Mouse (Mus musculus) heart, adult 2 months (tissue): ENCODE results near the gene Acox2.

Experiments used
- CTCF ChIP-seq: fragments of 200-600 bp; IDR thresholded peaks from 2 replicates; pipeline ENCODE4 v1.8.1; 2022; ENCODE audit warnings: antibody characterized with exemption, mild to moderate bottlenecking, moderate library complexity
- EP300 ChIP-seq: fragments of 200-500 bp; IDR thresholded peaks from 2 replicates; pipeline ENCODE4 v1.6.1; 2011; ENCODE audit warnings: low read depth, low read length, control low read depth; ENCODE audit not compliant: insufficient read depth
- POLR2A ChIP-seq: fragments of 200-500 bp; IDR thresholded peaks from 2 replicates; pipeline ENCODE4 v1.6.1; 2011; ENCODE audit warnings: mild to moderate bottlenecking, low read depth, low read length, control low read depth; ENCODE audit not compliant: insufficient read depth

DNA sequence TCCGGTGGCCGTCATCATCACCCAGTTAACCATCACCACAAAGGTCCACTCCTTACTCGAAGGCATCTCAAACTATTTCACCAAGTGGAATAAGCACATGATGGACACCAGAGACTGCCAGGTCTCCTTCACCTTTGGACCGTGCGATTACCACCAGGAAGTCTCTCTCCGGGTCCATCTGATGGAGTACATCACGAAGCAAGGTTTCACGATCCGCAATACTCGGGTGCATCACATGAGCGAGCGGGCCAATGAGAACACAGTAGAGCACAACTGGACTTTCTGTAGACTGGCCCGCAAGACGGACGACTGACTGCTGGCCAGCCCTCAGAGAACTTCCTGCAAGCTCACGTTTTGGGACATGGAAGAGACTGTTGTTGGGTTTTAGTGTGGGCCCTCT lies 36.6 kb downstream of the Acox2 start:
- no peak for TF ChIP-seq EP300
- no peak for TF ChIP-seq CTCF
- no peak for TF ChIP-seq POLR2A
